Mouse (Mus musculus) myocyte (in vitro differentiated cells): Measurements from ENCODE around the gene Cuzd1. TPM values are rescaled to one million over a fixed set of nuclear protein-coding genes. Genes with fewer than 3 reads are reported as not detected.
A peak's percentile ranks its signal among the peaks of the same experiment; 100 is the strongest.

ENCODE experiments used
- H3K27me3 ChIP-seq: one replicate; pipeline ENCODE4 v1.6.1; 2011; ENCODE audit not compliant: control insufficient read depth, insufficient read depth, insufficient read length
- H3K36me3 ChIP-seq: one replicate; pipeline ENCODE4 v1.6.1; 2011; ENCODE audit not compliant: control insufficient read depth, insufficient read depth
- H3K4me2 ChIP-seq: one replicate; pipeline ENCODE4 v1.6.1; 2011; ENCODE audit warnings: low read depth, control low read depth
- H3K4me3 ChIP-seq: one replicate; pipeline ENCODE4 v1.5.1; 2011; ENCODE audit warnings: mild to moderate bottlenecking, control low read depth, moderate library complexity
- H3K79me2 ChIP-seq: one replicate; pipeline ENCODE4 v1.6.1; 2011; ENCODE audit not compliant: control insufficient read depth, insufficient read depth
- H3ac ChIP-seq: one replicate; pipeline ENCODE4 v1.6.1; 2011; ENCODE audit not compliant: control insufficient read depth, insufficient read length
- CEBPB ChIP-seq: IDR thresholded peaks from 2 replicates; pipeline ENCODE4 v1.6.1; 2011; ENCODE audit warnings: mild to moderate bottlenecking, moderate library complexity; ENCODE audit not compliant: poor library complexity, insufficient read depth, severe bottlenecking
- E2F4 ChIP-seq: IDR thresholded peaks from one replicate; pipeline ENCODE4 v1.6.1; 2011; ENCODE audit warnings: mild to moderate bottlenecking, control low read depth, moderate library complexity; ENCODE audit not compliant: insufficient read depth
- MAX ChIP-seq: IDR thresholded peaks from one replicate; pipeline ENCODE4 v1.6.1; 2011; ENCODE audit warnings: low read depth, mild to moderate bottlenecking, control low read depth
- MYOD1 ChIP-seq, 3 experiments: IDR thresholded peaks; one replicate each; pipeline ENCODE4 v1.6.1; 2011; ENCODE audit warnings: control low read depth in 2 of 3, low read depth in 2 of 3, mild to moderate bottlenecking in 2 of 3, moderate library complexity in 1 of 3; ENCODE audit not compliant: insufficient read length in 2 of 3, control insufficient read depth in 1 of 3
- MYOG ChIP-seq, 3 experiments: IDR thresholded peaks; one replicate each; pipeline ENCODE4 v1.6.1; 2011; ENCODE audit warnings: control low read depth in 2 of 3, low read depth in 2 of 3, mild to moderate bottlenecking in 2 of 3; ENCODE audit not compliant: insufficient read length in 2 of 3, control insufficient read depth in 1 of 3, insufficient read depth in 1 of 3
- POLR2A ChIP-seq: IDR thresholded peaks from one replicate; pipeline ENCODE4 v1.6.1; 2011; ENCODE audit warnings: low read depth, mild to moderate bottlenecking, control low read depth, moderate library complexity; ENCODE audit not compliant: insufficient read length
- POLR2AphosphoS2 ChIP-seq: IDR thresholded peaks from one replicate; pipeline ENCODE4 v1.6.1; 2011; ENCODE audit warnings: low read depth, control low read depth; ENCODE audit not compliant: insufficient read length
- REST ChIP-seq: IDR thresholded peaks from one replicate; pipeline ENCODE4 v1.6.1; 2011; ENCODE audit warnings: mild to moderate bottlenecking, control low read depth, moderate library complexity; ENCODE audit not compliant: insufficient read depth, insufficient read length
- SRF ChIP-seq: IDR thresholded peaks from one replicate; pipeline ENCODE4 v1.6.1; 2011; ENCODE audit warnings: low read depth; ENCODE audit not compliant: control insufficient read depth, insufficient read length
- TCF12 ChIP-seq: IDR thresholded peaks from one replicate; pipeline ENCODE4 v1.6.1; 2011; ENCODE audit warnings: mild to moderate bottlenecking, control low read depth; ENCODE audit not compliant: poor library complexity, insufficient read depth, severe bottlenecking
- TCF3 ChIP-seq: IDR thresholded peaks from one replicate; pipeline ENCODE4 v1.6.1; 2011; ENCODE audit warnings: low read depth, control low read depth; ENCODE audit not compliant: insufficient read length
- USF1 ChIP-seq: IDR thresholded peaks from one replicate; pipeline ENCODE4 v1.6.1; 2011; ENCODE audit warnings: low read depth, mild to moderate bottlenecking, control low read depth, moderate library complexity
- polyA plus RNA-seq: library from polyadenylated mRNA; unstranded; fragments of >200 nt; fragmentation: generic; extraction: Trizol; gene quantifications from one replicate; pipeline ENCODE4 v1.2.1, GENCODE M21; 2012; ENCODE audit warnings: missing spikeins

Cuzd1 gene
- polyA plus RNA-seq, 1 experiment = not detected

- TF ChIP-seq POLR2A = peak; percentile 72
- TF ChIP-seq MAX = no peak
- TF ChIP-seq E2F4 = peak; percentile 67
- no peak for TF ChIP-seq REST
- peak in 1 of 3 experiments; percentile 41 for TF ChIP-seq MYOD1 (IDR thresholded peaks at IDR 0.05; ENCODE audit: control insufficient read depth in 1 of 3, insufficient read length in 2 of 3, low read depth in 2 of 3)
- no peak for TF ChIP-seq CEBPB
- peak in 2 of 3 experiments; percentile 29 to 45 for TF ChIP-seq MYOG (IDR thresholded peaks at IDR 0.05; ENCODE audit: control insufficient read depth in 1 of 3, insufficient read depth in 1 of 3, insufficient read length in 2 of 3, low read depth in 2 of 3)
- TF ChIP-seq POLR2AphosphoS2 = peak; percentile 73
- H3K4me2 ChIP-seq = peak within 1 kb of the TSS; percentile 96
- peak within 1 kb of the TSS; percentile 57 for H3ac ChIP-seq
- H3K4me3 ChIP-seq = peak within 1 kb of the TSS; percentile 70
- H3K36me3 ChIP-seq = peaks cover 5% of the 10 kb centered on the region
- H3K27me3 ChIP-seq = no peaks in the 10 kb centered on the region
- H3K79me2 ChIP-seq = peaks cover 16% of the 10 kb centered on the region
These were observed 40.7 kb upstream of the Cuzd1 start, which contains the start of gene 2310057M21Rik for GRCm38 (mm10) chr7:131362615-131363300. Gene 2310057M21Rik (minus strand): TSS chr7:131362759.

- peaks cover 16% of the 10 kb centered on the region for H3K79me2 ChIP-seq
- peak overlapping the region; percentile 70 for H3K4me3 ChIP-seq
- H3ac ChIP-seq = peak overlapping the region; percentile 57
- H3K27me3 ChIP-seq = no peaks in the 10 kb centered on the region
- H3K4me2 ChIP-seq = peak overlapping the region; percentile 87
- peaks cover 5% of the 10 kb centered on the region for H3K36me3 ChIP-seq
- TF ChIP-seq MYOD1 (IDR thresholded peaks at IDR 0.05; ENCODE audit: control insufficient read depth in 1 of 3, insufficient read length in 2 of 3, low read depth in 2 of 3) (no peak), MAX (no peak), USF1 (no peak), SRF (no peak), REST (no peak), TCF12 (no peak), TCF3 (no peak), E2F4 (no peak), POLR2A (no peak), MYOG (IDR thresholded peaks at IDR 0.05; ENCODE audit: control insufficient read depth in 1 of 3, insufficient read depth in 1 of 3, insufficient read length in 2 of 3, low read depth in 2 of 3) (no peak), CEBPB (no peak), POLR2AphosphoS2 (no peak)
These were observed 40.1 kb upstream of the Cuzd1 start for GRCm38 (mm10) chr7:131362269-131362614.

GRCm38 (mm10) chr7:131356105-131356504 is 34.0 kb upstream of the Cuzd1 start:
- no peak for TF ChIP-seq SRF
- no peak for TF ChIP-seq MYOD1 (IDR thresholded peaks at IDR 0.05; ENCODE audit: control insufficient read depth in 1 of 3, insufficient read length in 2 of 3, low read depth in 2 of 3)
- TF ChIP-seq CEBPB = no peak
- TF ChIP-seq USF1 = no peak
- TF ChIP-seq E2F4 = no peak
- TF ChIP-seq REST = no peak
- no peak for TF ChIP-seq MYOG (IDR thresholded peaks at IDR 0.05; ENCODE audit: control insufficient read depth in 1 of 3, insufficient read depth in 1 of 3, insufficient read length in 2 of 3, low read depth in 2 of 3)
- no peak for TF ChIP-seq POLR2AphosphoS2
- no peak for TF ChIP-seq POLR2A
- no peak for TF ChIP-seq MAX
- TF ChIP-seq TCF12 = no peak
- Histone ChIP-seq H3K4me3 (no peak overlapping the region), H3K36me3 (peaks cover 21% of the 10 kb centered on the region), H3K79me2 (peaks cover 6% of the 10 kb centered on the region), H3K4me2 (no peak overlapping the region), H3ac (no peak overlapping the region), H3K27me3 (no peaks in the 10 kb centered on the region)

- Histone ChIP-seq H3K4me3 (no peak overlapping the region), H3K4me2 (no peak overlapping the region), H3K79me2 (no peaks in the 10 kb centered on the region), H3ac (no peak overlapping the region), H3K36me3 (peaks cover 28% of the 10 kb centered on the region), H3K27me3 (no peaks in the 10 kb centered on the region)
- no peak for TF ChIP-seq MYOG (IDR thresholded peaks at IDR 0.05; ENCODE audit: control insufficient read depth in 1 of 3, insufficient read depth in 1 of 3, insufficient read length in 2 of 3, low read depth in 2 of 3)
- TF ChIP-seq MAX = no peak
- TF ChIP-seq TCF3 = no peak
- TF ChIP-seq E2F4 = no peak
- no peak for TF ChIP-seq CEBPB
- no peak for TF ChIP-seq USF1
- no peak for TF ChIP-seq SRF
- TF ChIP-seq TCF12 = no peak
- TF ChIP-seq REST = no peak
These were observed 23.9 kb upstream of the Cuzd1 start for GRCm38 (mm10) chr7:131345856-131346541.
